In the genomic region with DNA sequence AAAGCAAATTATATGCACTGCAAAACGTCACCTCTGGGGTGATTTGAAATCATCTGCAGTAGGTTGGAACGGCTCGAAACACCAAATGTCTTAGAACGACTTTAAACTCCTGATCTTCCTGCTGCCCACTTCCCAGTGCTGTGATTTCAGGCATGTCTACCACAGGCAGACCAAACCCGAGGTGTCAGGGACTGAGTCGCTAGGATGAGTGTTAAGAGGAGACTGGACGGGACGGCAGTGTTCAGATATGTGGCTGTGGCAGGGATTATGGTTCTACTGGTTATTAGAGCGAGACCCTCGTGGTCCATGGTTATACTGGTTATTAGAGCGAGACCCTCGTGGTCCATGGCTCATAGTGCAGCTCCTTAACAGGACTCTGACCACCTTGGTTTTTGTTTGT, we compare ENCODE assay signal across 24 mouse cellular contexts. TPM values are rescaled to one million over a fixed set of nuclear protein-coding genes. Genes with fewer than 3 reads are reported as not detected.
"Had no signal": no experiment of that assay in that cellular context is flagged by ENCODE, and none has a peak within 500 bp of the region (broad histone marks: within the 10 kb centered on the region; RNA-seq: fewer than 3 reads in every experiment).

No protein-coding gene starts in this region.

- H3K9ac ChIP-seq: hindbrain, embryonic 13.5 days; hindbrain, embryonic 15.5 days; limb, embryonic 12.5 days; liver, embryonic 13.5 days had no signal

- H3K4me1 ChIP-seq: limb, embryonic 12.5 days had no signal

- DNase-seq: gastrocnemius, adult 2 months; gastrocnemius, postnatal 10 days; gastrocnemius, postnatal 25 days; heart, adult 2 months; heart, postnatal 10 days; heart, postnatal 4 days; kidney, adult 18-20 months; kidney, adult 8-10 months; kidney, postnatal 10 days; kidney, postnatal 25 days; kidney, postnatal 4 days; liver; liver, embryonic 13.5 days had no signal

- H3K4me3 ChIP-seq: gastrocnemius, adult 2 months; heart, adult 2 months; hindbrain, embryonic 13.5 days; hindbrain, embryonic 15.5 days; layer of hippocampus, adult 2 months; limb, embryonic 10.5 days; limb, embryonic 12.5 days; liver, embryonic 13.5 days had no signal

- H3K27ac ChIP-seq: gastrocnemius, adult 2 months; heart, adult 2 months; hindbrain, embryonic 13.5 days; hindbrain, embryonic 15.5 days; limb, embryonic 10.5 days; limb, embryonic 12.5 days; liver, embryonic 13.5 days had no signal

- H3K36me3 ChIP-seq: hindbrain, embryonic 13.5 days; hindbrain, embryonic 15.5 days; limb, embryonic 10.5 days; limb, embryonic 12.5 days; liver, embryonic 13.5 days had no signal

- H3K4me2 ChIP-seq: hindbrain, embryonic 13.5 days; limb, embryonic 12.5 days; liver, embryonic 11.5 days; liver, embryonic 13.5 days had no signal

- H3K9me3 ChIP-seq: hindbrain, embryonic 13.5 days; hindbrain, embryonic 15.5 days; limb, embryonic 10.5 days; limb, embryonic 12.5 days; liver, embryonic 13.5 days had no signal

- ATAC-seq: forebrain, embryonic 16.5 days; inflammation-experienced regulatory T-cells, adult 6 months; intestine, embryonic 16.5 days had no signal

RNA-seq across cellular contexts. Expression of gene Phf24, which starts 1.1 kb away (rescaled TPM):
- polyA plus RNA-seq: inflammation-experienced regulatory T-cells, adult 6 months; limb, embryonic 10.5 days had no signal

RNA-seq across cellular contexts. Expression of gene Fam205c, which starts 41.3 kb away (rescaled TPM):
- polyA plus RNA-seq: inflammation-experienced regulatory T-cells, adult 6 months; limb, embryonic 12.5 days; limb, embryonic 14.5 days had no signal

RNA-seq across cellular contexts. Expression of gene 1700022I11Rik, which starts 54.1 kb away (rescaled TPM):
- polyA plus RNA-seq: heart, adult 2 months; intestine, embryonic 16.5 days had no signal

RNA-seq across cellular contexts. Expression of gene Gm12394, which starts 58.7 kb away (rescaled TPM):
- polyA plus RNA-seq: heart, embryonic 14.5 days; inflammation-experienced regulatory T-cells, adult 6 months had no signal
